Mouse (Mus musculus) midbrain, postnatal 0 days (tissue): ENCODE data around the gene Ccdc61. TPM values are rescaled to one million over a fixed set of nuclear protein-coding genes. Genes with fewer than 3 reads are reported as not detected.

Experiments
- ATAC-seq: fragments of 200-750 bp; cut with Nextera tagmentation; 2 replicates; pipeline ENCODE4 v1.8.0; 2017; ENCODE audit warnings: moderate number of reproducible peaks, mild to moderate bottlenecking, moderate TSS enrichment, moderate library complexity; ENCODE audit not compliant: low FRiP score
- DNase-seq: peaks from one replicate; pipeline ENCODE4 v3.0.0-alpha.2; 2015; ENCODE audit warnings: low spot score
- H3K27ac ChIP-seq: fragments of 300-500 bp; sonication (generic); 2 replicates; pipeline ENCODE4 v1.5.1; 2014; ENCODE audit warnings: low read depth, mild to moderate bottlenecking, low read length, mixed read lengths
- H3K27me3 ChIP-seq: fragments of 300-500 bp; sonication (generic); 2 replicates; pipeline ENCODE4 v1.6.1; 2014; ENCODE audit warnings: low read length, control low read depth, mixed read lengths; ENCODE audit not compliant: insufficient read depth
- H3K36me3 ChIP-seq: fragments of 300-500 bp; sonication (generic); 2 replicates; pipeline ENCODE4 v1.6.1; 2014; ENCODE audit warnings: low read length, control low read depth, mixed read lengths; ENCODE audit not compliant: insufficient read depth
- H3K4me1 ChIP-seq: fragments of 300-500 bp; sonication (generic); 2 replicates; pipeline ENCODE4 v1.6.1; 2014; ENCODE audit warnings: mild to moderate bottlenecking, control low read depth, antibody characterized with exemption, low read length, mixed read lengths; ENCODE audit not compliant: insufficient read depth
- H3K4me2 ChIP-seq: fragments of 300-500 bp; sonication (generic); 2 replicates; pipeline ENCODE4 v1.6.1; 2014; ENCODE audit warnings: low read depth, mild to moderate bottlenecking, low read length, mixed read lengths; ENCODE audit not compliant: poor library complexity, severe bottlenecking
- H3K4me3 ChIP-seq: fragments of 300-500 bp; sonication (generic); 2 replicates; pipeline ENCODE4 v1.5.1; 2014; ENCODE audit warnings: low read depth, mild to moderate bottlenecking, low read length, moderate library complexity
- H3K9ac ChIP-seq: fragments of 300-500 bp; sonication (generic); replicated peaks from 2 replicates; pipeline ENCODE4 v1.6.1; 2014; ENCODE audit warnings: mild to moderate bottlenecking, low read length, moderate library complexity, mixed read lengths; ENCODE audit not compliant: poor library complexity, severe bottlenecking
- H3K9me3 ChIP-seq: fragments of 300-500 bp; sonication (generic); 2 replicates; pipeline ENCODE4 v1.6.1; 2016; ENCODE audit warnings: low read length, control low read depth
- CTCF ChIP-seq: IDR thresholded peaks from 2 replicates; pipeline ENCODE4 v1.5.1; 2016; ENCODE audit warnings: antibody characterized with exemption, mild to moderate bottlenecking
- WGBS: fragments of 180-500 bp; shearing (Covaris S2); extraction: QIAGEN DNeasy Blood & Tissue Kit; methylation state at CpG from one replicate; pipeline ENCODE4 v1.1.7; 2014; 5-methylcytosine and 5-hydroxymethylcytosine counted together
- polyA plus RNA-seq: library from polyadenylated mRNA; unstranded; fragments of >200 nt; fragmentation: Nextera tagmentation; extraction: Ambion mirVana; gene quantifications from 2 replicates; pipeline ENCODE4 v1.2.1, GENCODE M21; 2015
- total RNA-seq: library from RNA; depleted of rRNA; stranded (reverse); fragments of >200 nt; gene quantifications from 2 replicates; pipeline ENCODE4 v1.2.3, GENCODE M21; 2014; rRNA removed

Ccdc61 gene
- total RNA-seq (21.3 and 25.5 TPM in 2 replicates), polyA plus RNA-seq (29.5 and 35.2 TPM in 2 replicates)

DNA sequence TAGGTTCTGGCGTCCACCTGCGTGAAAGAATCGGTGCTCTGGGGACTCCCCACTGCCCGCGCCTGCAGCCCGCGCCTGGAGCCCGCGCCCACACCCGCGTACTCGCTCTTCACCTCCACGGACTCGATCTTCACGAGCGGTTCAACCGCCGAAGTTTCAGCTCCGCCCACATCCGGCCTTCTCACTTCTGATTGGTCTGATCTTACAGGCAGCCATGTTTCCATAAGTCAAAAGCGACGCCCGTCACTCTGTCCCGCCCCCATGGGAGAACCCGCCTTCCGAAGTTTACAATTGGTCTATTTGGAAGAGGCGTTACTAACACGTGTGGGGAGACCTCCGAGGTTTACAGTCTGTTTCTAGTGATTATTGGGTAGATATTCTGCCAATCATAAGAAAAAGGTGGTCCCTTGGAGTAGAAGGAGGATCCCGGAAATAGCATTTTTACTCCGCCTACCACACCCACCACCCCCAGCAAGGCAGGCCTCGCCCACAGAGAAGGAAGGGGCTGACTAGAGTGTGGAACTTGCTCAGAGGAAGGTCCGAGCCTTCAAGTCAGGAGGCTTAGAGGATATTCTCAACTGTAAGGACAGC, at the start of gene Ccdc61:
Gene Ccdc61, minus strand, starts transcription at position 175 of the 591 bp plus-strand sequence.
- Histone ChIP-seq H3K27me3 (no peaks in the 10 kb centered on the region), H3K4me1 (peaks cover 5% of the 10 kb centered on the region; the same call in 1 of the 2 replicates), H3K9ac (peak within 1 kb of the TSS; percentile 50), H3K4me2 (peak within 1 kb of the TSS; percentile 79), H3K4me3 (peak within 1 kb of the TSS; percentile 67), H3K27ac (0 out of 2 replicates have a peak within 1 kb of the TSS, but pooled peaks have one; percentile 26), H3K9me3 (no peaks in the 10 kb centered on the region), H3K36me3 (no peaks in the 10 kb centered on the region)
- peak; percentile 100 for ATAC-seq
- TF ChIP-seq CTCF, result no peak
- DNase-seq, result peak; percentile 100
- WGBS, result 1% methylated on average over 33 of the region's 33 CpGs

DNA sequence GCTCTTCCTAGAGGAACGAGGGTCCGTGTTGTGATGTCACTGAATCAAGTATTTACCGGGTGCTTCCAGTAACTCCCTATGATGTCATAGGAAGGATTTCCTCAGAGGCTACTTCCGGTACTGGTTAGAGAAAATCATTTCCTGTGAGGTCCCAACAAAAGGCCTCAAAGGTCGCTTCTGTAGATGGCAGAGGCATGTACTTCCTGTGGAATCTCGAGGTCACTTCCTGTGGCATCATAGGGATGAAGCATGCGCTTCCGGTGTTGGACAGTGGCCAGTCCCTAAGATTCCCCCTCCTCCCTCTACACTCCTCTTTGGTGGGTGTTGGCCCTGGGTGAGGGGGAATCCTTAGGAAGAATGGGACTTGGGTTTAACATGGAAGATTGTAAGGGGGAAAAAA, 49.2 kb upstream of the Ccdc61 start:
- H3K4me1 ChIP-seq, result peaks cover 12% of the 10 kb centered on the region
- H3K27me3 ChIP-seq, result no peaks in the 10 kb centered on the region
- ATAC-seq (no peak), DNase-seq (no peak)
- H3K9me3 ChIP-seq, result no peaks in the 10 kb centered on the region
- no peak overlapping the region for H3K4me3 ChIP-seq
- no peak overlapping the region for H3K9ac ChIP-seq
- 63% methylated on average over 8 of the region's 8 CpGs for WGBS
- TF ChIP-seq CTCF, result no peak
- no peak overlapping the region for H3K4me2 ChIP-seq
- H3K27ac ChIP-seq, result 0 out of 2 replicates have a peak overlapping the region, but pooled peaks have one; percentile 26
- H3K36me3 ChIP-seq, result peaks cover 16% of the 10 kb centered on the region; the same call in 1 of the 2 replicates

DNA sequence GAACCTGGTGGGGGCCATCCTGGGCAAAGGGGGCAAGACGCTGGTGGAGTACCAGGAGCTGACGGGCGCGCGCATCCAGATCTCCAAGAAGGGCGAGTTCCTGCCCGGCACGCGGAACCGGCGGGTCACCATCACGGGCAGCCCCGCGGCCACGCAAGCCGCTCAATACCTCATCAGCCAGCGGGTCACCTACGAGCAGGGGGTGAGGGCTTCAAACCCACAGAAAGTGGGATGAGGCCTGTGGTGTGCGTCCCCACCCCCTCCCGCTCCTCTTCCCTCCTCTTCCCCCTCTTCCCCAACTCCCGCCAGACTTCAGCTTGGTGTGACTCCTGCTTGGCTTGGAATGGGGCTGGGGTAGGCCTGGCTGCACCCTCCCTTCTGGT, 48.2 kb upstream of the Ccdc61 start:
- Histone ChIP-seq H3K27ac (peak overlapping the region; percentile 26; the same call in 1 of the 2 replicates), H3K4me3 (peak overlapping the region; percentile 29), H3K4me2 (peak overlapping the region; percentile 56), H3K4me1 (peaks cover 12% of the 10 kb centered on the region), H3K9me3 (no peaks in the 10 kb centered on the region), H3K9ac (peak overlapping the region; percentile 59), H3K27me3 (no peaks in the 10 kb centered on the region), H3K36me3 (peaks cover 22% of the 10 kb centered on the region)
- DNase-seq (no peak), ATAC-seq (no peak)
- 15% methylated on average over 20 of the region's 21 CpGs for WGBS
- TF ChIP-seq CTCF, result no peak

DNA sequence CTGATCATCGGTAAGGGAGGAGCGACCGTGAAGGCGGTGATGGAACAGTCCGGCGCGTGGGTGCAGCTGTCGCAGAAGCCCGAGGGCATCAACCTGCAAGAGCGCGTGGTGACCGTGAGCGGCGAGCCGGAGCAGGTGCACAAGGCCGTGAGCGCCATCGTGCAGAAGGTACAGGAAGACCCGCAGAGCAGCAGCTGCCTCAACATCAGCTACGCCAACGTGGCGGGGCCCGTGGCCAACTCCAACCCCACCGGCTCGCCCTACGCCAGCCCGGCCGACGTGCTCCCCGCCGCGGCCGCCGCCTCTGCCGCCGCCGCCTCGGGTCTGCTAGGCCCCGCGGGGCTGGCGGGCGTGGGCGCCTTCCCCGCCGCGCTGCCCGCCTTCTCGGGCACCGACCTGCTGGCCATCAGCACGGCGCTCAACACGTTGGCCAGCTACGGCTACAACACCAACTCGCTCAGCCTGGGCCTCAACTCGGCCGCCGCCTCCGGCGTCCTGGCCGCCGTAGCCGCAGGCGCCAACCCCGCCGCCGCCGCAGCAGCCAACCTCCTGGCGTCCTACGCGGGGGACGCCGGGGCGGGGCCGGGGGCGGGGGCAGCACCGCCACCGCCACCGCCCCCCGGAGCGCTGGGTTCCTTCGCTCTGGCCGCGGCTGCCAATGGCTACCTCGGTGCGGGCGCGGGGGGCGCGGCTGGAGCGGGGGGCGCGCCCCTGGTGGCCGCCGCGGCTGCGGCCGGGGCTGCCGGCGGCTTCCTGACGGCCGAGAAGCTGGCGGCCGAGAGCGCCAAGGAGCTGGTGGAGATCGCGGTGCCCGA, 47.6 kb upstream of the Ccdc61 start:
- WGBS, result 3% methylated on average over 66 of the region's 107 CpGs
- Histone ChIP-seq H3K9me3 (no peaks in the 10 kb centered on the region), H3K9ac (peak overlapping the region; percentile 59), H3K4me3 (peak overlapping the region; percentile 29), H3K27me3 (no peaks in the 10 kb centered on the region), H3K36me3 (peaks cover 22% of the 10 kb centered on the region), H3K4me2 (peak overlapping the region; percentile 56), H3K4me1 (peaks cover 10% of the 10 kb centered on the region), H3K27ac (0 out of 2 replicates have a peak overlapping the region, but pooled peaks have one; percentile 51)
- 0 out of 2 replicates have a peak, but pooled peaks have one; percentile 10 for TF ChIP-seq CTCF
- ATAC-seq (peak; percentile 24; the same call in 1 of the 2 replicates), DNase-seq (peak; percentile 72)

GRCm38 (mm10) chr7:18951397-18951796, 41.2 kb upstream of the Ccdc61 start:
- Histone ChIP-seq H3K36me3 (peaks cover 37% of the 10 kb centered on the region), H3K4me1 (peaks cover 27% of the 10 kb centered on the region; the same call in 1 of the 2 replicates), H3K9ac (0 out of 2 replicates have a peak overlapping the region, but pooled peaks have one; percentile 19), H3K27ac (peak overlapping the region; percentile 88), H3K4me2 (peak overlapping the region; percentile 32), H3K27me3 (no peaks in the 10 kb centered on the region), H3K4me3 (no peak overlapping the region), H3K9me3 (no peaks in the 10 kb centered on the region)
- DNase-seq, result no peak
- TF ChIP-seq CTCF, result no peak
- no peak for ATAC-seq
- 28% methylated on average over 15 of the region's 15 CpGs for WGBS
